Mouse (Mus musculus) forebrain, embryonic 10.5 days (tissue): ENCODE data around the gene Ccdc125. TPM values are rescaled to one million over a fixed set of nuclear protein-coding genes. Genes with fewer than 3 reads are reported as not detected.
"Not testable (repeated sequence)": the region's sequence is repeated elsewhere in the genome, so short reads cannot be mapped to it uniquely, and the experiment has no call there.

ENCODE experiments used
- DNase-seq: peaks from one replicate; pipeline ENCODE4 v3.0.0-alpha.2; 2017; ENCODE audit warnings: low spot score; ENCODE audit errors: extremely low spot score
- H3K27ac ChIP-seq: fragments of 300-500 bp; sonication (generic); 2 replicates; pipeline ENCODE4 v1.5.1; 2016; ENCODE audit warnings: mild to moderate bottlenecking
- H3K27me3 ChIP-seq: fragments of 300-500 bp; sonication (generic); 2 replicates; pipeline ENCODE4 v1.6.1; 2016; ENCODE audit warnings: mild to moderate bottlenecking; ENCODE audit not compliant: poor library complexity, severe bottlenecking
- H3K36me3 ChIP-seq: fragments of 300-500 bp; sonication (generic); replicated peaks from 2 replicates; pipeline ENCODE4 v1.6.1; 2016; ENCODE audit warnings: mild to moderate bottlenecking, moderate library complexity
- H3K4me1 ChIP-seq: fragments of 300-500 bp; sonication (generic); 2 replicates; pipeline ENCODE4 v1.6.1; 2016
- H3K4me3 ChIP-seq: fragments of 300-500 bp; sonication (generic); 2 replicates; pipeline ENCODE4 v1.5.1; 2016; ENCODE audit warnings: mild to moderate bottlenecking, moderate library complexity
- H3K9me3 ChIP-seq: fragments of 300-500 bp; sonication (generic); 2 replicates; pipeline ENCODE4 v1.6.1; 2016; ENCODE audit warnings: mild to moderate bottlenecking, moderate library complexity
- WGBS: fragments of 180-500 bp; shearing (Covaris S2); methylation state at CpG from one replicate; pipeline ENCODE4 v1.1.7; 2016; 5-methylcytosine and 5-hydroxymethylcytosine counted together
- polyA plus RNA-seq: library from polyadenylated mRNA; unstranded; fragments of >200 nt; fragmentation: Nextera tagmentation; extraction: Ambion mirVana; gene quantifications from 2 replicates; pipeline ENCODE4 v1.2.1, GENCODE M21; 2016

The Ccdc125 gene
- polyA plus RNA-seq, 1 experiment from 2014 or later: 3.9 TPM

DNA sequence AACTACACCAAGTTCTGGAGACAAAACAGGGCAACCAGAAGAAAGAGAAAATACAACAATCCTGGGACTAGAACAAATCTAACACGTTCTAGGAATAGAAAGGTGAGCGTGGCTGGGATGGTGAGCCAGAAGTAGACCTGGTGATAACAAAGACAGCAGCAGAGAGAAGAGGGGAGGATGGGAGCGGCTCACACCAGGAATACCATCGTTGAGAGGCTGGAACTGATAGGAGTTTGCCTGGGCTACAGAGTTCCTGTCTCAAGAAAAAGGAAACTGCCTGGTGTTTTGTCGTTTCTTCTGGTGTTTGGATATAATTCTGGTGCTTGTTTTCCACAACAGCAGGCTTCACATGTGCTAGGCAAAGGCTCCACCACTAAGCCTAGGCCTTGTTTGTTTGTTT is 58.6 kb downstream of the Ccdc125 start:
- H3K4me1 ChIP-seq: peaks cover 14% of the 10 kb centered on the region
- H3K27me3 ChIP-seq: no peaks in the 10 kb centered on the region
- peaks cover 61% of the 10 kb centered on the region for H3K36me3 ChIP-seq
- no peaks in the 10 kb centered on the region for H3K9me3 ChIP-seq
- DNase-seq: no peak
- no peak overlapping the region for H3K4me3 ChIP-seq
- WGBS: 91% methylated on average over 5 of the region's 5 CpGs
- H3K27ac ChIP-seq: no peak overlapping the region

DNA sequence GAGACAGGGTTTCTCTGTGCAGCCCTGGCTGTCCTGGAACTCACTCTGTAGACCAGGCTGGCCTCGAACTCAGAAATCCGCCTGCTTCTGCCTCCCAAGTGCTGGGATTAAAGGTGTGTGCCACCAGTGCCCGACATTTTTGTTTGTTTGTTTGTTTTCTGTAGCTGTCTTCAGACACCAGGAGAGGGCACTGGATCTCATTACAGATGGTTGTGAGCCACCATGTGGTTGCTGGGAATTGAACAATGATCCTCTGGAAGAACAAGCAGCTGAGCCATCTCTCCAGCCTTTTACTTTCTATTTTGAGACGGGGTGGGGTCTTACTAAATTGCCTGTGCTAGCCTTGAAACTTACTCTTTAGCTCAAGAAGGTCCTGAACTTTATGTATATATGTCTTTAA is 59.0 kb downstream of the Ccdc125 start:
- Histone ChIP-seq H3K36me3 (peaks cover 57% of the 10 kb centered on the region), H3K4me1 (peaks cover 14% of the 10 kb centered on the region)
- not testable (repeated sequence) for H3K27me3 ChIP-seq, DNase-seq, H3K27ac ChIP-seq, H3K4me3 ChIP-seq, H3K9me3 ChIP-seq
- WGBS: 94% methylated on average over 4 of the region's 4 CpGs

DNA sequence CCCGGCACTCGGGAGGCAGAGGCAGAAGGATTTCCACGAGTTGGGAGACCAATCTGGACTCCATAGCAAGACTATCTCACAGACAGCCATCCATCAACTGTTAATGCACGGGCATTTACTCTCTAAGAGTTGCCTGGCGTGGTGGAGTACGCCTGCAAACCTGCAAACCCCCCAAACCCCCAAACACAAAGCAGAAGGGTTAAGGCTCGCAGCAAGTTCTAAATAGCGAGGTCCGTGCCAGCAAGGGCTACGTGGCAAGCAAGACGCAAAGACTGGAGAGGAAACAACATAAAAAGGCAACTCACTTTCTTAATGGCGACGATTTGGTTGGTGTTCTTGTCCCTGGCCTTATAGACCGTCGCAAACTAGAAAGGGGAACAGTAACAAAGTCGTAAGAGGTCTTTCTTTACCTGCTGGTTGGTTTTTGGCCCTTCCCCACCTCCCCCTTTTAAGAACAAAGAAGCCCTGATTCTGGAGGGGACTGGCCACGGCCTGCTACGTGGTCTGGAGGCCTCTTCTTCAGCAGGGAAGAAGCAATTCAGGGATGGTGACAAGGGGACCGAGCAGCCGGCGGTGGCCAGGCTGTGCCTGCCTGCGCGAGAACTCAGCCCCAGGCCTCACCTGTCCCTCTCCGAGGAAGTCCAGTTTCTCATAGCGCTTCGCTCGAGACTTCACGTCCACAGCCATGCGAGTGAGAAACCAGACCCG is 60.8 kb downstream of the Ccdc125 start:
- Histone ChIP-seq H3K9me3 (no peaks in the 10 kb centered on the region), H3K4me3 (peak overlapping the region; percentile 92), H3K27ac (peak overlapping the region; percentile 94), H3K27me3 (no peaks in the 10 kb centered on the region), H3K4me1 (peaks cover 14% of the 10 kb centered on the region), H3K36me3 (peaks cover 45% of the 10 kb centered on the region)
- WGBS: 2% methylated on average over 30 of the region's 30 CpGs
- no peak for DNase-seq

DNA sequence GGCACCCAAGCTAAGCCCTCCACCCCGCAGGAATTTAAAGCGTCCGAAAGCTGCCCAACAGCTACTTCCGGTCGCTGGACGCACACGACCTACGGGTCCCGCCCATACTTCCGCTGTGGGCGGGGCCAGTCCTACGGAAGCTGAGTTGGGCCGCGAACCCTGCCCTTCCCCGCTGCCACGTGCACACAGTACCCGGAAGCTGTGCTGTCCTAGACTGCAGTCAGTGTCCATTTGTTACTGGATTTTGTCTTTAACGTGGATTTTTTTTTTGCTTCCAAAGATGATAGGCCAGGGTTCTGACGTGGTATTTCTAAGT is 61.3 kb downstream of the Ccdc125 start, which contains the start of gene Cdk7:
Cdk7 (minus strand) TSS at position 79 of the 316 bp plus-strand sequence.
- DNase-seq: peak; percentile 93
- Histone ChIP-seq H3K4me3 (peak within 1 kb of the TSS; percentile 92), H3K36me3 (peaks cover 45% of the 10 kb centered on the region), H3K4me1 (peaks cover 14% of the 10 kb centered on the region), H3K27me3 (no peaks in the 10 kb centered on the region), H3K27ac (peak within 1 kb of the TSS; percentile 94), H3K9me3 (no peaks in the 10 kb centered on the region)
- WGBS: under 1% methylated on average over 19 of the region's 19 CpGs

DNA sequence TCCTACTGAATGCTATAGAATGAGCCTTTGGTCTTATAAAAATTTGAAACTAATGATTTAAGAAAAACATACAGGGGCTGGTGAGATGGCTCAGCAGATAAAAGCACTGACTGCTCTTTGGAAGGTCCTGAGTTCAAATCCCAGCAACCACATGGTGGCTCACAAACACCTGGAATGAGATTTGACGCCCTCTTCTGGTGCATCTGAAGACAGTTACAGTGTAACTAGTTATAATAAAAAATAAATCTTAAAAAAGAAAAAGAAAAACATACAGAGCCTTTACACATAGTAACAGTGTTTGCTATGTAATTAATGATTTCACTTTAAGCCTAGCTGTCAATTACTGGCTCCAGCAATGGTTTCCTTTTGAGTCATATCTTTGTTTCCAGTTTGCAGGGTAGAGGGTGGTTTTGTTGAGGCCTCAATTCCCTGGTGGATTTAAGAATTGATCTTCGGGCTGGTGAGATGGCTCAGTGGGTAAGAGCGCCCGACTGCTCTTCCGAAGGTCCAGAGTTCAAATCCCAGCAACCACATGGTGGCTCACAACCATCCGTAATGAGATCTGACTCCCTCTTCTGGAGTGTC is 62.0 kb downstream of the Ccdc125 start:
- Histone ChIP-seq H3K4me3 (peak overlapping the region; percentile 92), H3K27ac (peak overlapping the region; percentile 94), H3K36me3 (peaks cover 45% of the 10 kb centered on the region), H3K4me1 (peaks cover 14% of the 10 kb centered on the region)
- H3K9me3 ChIP-seq, H3K27me3 ChIP-seq, DNase-seq: not testable (repeated sequence)
- 90% methylated on average over 6 of the region's 6 CpGs for WGBS

DNA sequence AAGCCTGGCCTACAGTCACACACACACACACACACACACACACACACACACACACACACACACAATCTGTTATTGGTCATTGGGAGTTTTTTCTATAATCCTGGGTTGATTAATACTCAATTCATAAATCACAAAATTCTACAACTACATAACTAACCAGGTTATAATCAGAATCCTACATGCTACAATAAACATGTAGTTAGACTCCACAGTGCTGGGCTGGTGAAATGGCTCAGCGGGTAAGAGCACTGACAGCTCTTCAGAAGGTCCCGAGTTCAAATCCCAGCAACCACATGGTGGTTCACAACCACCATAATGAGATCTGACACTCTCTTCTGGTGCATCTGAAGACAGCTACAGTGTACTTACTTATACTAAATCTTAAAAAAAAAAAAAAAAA is 63.2 kb downstream of the Ccdc125 start:
- Histone ChIP-seq H3K27me3 (no peaks in the 10 kb centered on the region), H3K9me3 (no peaks in the 10 kb centered on the region), H3K4me1 (peaks cover 14% of the 10 kb centered on the region), H3K27ac (no peak overlapping the region), H3K36me3 (peaks cover 42% of the 10 kb centered on the region), H3K4me3 (no peak overlapping the region)
- DNase-seq: no peak
- 95% methylated on average over 2 of the region's 2 CpGs for whole genome bisulfite sequencing

DNA sequence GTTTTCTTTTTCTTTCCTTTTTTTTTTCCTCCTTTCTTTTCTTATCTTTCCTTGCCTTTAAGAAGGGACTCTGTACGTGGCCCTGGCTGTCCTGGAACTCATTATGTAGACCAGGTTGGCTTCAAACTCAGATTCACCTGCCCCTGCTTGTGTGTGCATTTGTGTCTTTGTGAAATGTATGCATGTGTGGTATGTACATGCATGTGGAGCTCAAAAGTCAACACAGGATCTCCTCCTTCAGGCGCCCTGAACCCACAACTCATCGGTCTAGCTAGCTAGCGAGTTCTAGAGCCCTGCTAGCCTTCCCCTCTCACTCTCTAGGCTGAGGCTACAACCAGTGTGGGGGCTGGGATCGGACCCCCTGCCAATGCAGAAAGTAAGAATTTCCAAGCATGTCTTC is 73.3 kb downstream of the Ccdc125 start:
- peaks cover 17% of the 10 kb centered on the region for H3K4me1 ChIP-seq
- no peaks in the 10 kb centered on the region for H3K9me3 ChIP-seq
- H3K27me3 ChIP-seq: no peaks in the 10 kb centered on the region
- DNase-seq: no peak
- H3K27ac ChIP-seq: no peak overlapping the region
- WGBS: 92% methylated on average over 5 of the region's 5 CpGs
- peak overlapping the region; percentile 83; the same call in 1 of the 2 replicates for H3K4me3 ChIP-seq
- peaks cover 20% of the 10 kb centered on the region for H3K36me3 ChIP-seq

DNA sequence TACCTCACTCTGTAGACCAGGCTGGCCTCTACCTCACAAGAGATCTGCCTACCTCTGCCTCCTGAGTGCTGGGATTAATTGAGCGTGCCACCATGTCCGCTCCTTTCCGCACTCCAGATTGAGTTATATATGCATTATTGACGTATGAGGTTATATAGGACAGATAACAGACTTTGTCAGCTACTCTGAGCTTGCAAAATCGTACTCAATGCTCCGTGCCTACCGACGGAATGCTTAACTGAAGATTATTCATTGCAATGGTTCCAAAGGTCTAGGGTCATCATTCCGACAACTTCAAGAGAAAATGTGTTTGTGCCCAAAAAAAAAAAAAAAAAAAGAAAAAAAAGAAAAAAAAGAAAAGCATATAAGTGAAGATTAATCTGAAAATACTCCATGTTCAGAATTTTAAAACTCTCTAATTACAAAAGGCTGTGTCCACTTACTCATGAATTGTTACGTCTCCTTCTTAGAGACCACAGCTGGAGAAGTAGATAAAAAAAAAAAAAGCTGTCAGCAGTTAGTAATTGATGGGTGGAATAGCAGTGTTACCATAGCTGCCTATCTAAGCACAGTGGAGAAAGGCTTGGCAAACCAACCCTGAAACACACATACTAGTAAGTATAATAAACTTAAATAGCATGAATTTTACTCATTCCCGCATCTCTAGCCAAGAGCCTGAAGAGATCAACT is 74.0 kb downstream of the Ccdc125 start:
- Histone ChIP-seq H3K4me1 (peaks cover 17% of the 10 kb centered on the region), H3K27ac (peak overlapping the region; percentile 97), H3K27me3 (no peaks in the 10 kb centered on the region), H3K4me3 (peak overlapping the region; percentile 83), H3K9me3 (no peaks in the 10 kb centered on the region), H3K36me3 (peaks cover 13% of the 10 kb centered on the region)
- WGBS: 72% methylated on average over 11 of the region's 11 CpGs
- DNase-seq: no peak

DNA sequence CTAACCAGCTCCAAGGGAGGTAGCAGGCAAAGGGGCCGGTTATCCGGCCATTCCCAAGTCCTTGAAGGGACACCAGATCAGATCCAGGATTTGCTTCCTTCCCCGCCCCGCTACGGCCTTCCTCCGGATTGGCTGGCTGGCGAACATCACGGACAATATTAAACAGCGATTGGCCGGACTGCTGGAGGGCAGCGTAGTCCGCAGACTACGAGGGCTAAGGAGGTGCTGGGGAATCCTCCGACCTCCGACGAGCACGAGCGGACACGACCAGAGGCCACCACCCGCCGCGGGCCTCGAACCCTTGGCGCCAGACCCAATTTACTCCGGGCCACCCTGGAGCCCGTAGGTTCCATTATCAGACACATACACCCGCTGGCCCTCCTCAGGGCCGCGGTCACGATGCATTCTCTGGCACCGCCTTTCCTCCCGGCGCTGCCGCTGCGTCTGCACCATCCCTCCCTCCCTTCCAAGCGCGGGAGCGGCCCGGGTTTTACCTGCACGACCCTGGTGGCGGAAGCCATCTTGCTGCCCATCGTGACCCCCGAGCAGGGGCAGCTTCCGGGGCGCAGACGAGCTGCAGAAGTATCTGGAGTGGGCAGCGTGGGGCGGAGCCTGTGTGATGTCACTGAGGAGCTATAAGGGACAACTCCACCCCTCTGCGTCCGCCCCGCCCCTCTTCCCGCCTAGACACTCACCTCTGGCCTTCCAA is 74.7 kb downstream of the Ccdc125 start, which contains the start of gene Mrps36:
Mrps36 (minus strand) TSS at position 624 of the 709 bp plus-strand sequence.
- Histone ChIP-seq H3K36me3 (peaks cover 7% of the 10 kb centered on the region), H3K4me3 (peak within 1 kb of the TSS; percentile 83), H3K27me3 (no peaks in the 10 kb centered on the region), H3K9me3 (no peaks in the 10 kb centered on the region), H3K4me1 (peaks cover 17% of the 10 kb centered on the region), H3K27ac (peak within 1 kb of the TSS; percentile 97)
- WGBS: under 1% methylated on average over 52 of the region's 52 CpGs
- peak; percentile 94 for DNase-seq

DNA sequence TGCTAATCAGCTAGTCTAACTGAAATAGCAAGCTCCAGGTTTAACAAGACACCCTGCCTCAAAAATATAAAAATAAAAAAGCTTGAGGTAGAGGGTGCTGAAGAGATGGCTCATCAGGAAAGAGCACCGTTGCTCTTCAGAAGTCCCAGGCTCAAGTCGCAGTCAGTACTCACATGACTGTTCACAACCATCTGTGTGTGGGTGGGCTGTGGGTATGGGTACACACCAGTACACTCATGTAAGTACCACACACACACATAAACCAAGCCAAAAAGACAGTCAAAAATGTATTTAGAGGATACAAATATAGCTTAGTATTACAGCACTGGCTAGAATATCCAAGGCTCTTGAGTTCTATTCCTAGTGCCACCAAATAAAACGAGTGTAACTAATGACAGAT is 76.6 kb downstream of the Ccdc125 start:
- H3K36me3 ChIP-seq: no peaks in the 10 kb centered on the region
- H3K27ac ChIP-seq: no peak overlapping the region
- no peaks in the 10 kb centered on the region for H3K27me3 ChIP-seq
- H3K4me1 ChIP-seq: peaks cover 17% of the 10 kb centered on the region
- WGBS: 86% methylated on average over 3 of the region's 3 CpGs
- no peaks in the 10 kb centered on the region for H3K9me3 ChIP-seq
- H3K4me3 ChIP-seq: no peak overlapping the region
- no peak for DNase-seq
